In the genomic region with DNA sequence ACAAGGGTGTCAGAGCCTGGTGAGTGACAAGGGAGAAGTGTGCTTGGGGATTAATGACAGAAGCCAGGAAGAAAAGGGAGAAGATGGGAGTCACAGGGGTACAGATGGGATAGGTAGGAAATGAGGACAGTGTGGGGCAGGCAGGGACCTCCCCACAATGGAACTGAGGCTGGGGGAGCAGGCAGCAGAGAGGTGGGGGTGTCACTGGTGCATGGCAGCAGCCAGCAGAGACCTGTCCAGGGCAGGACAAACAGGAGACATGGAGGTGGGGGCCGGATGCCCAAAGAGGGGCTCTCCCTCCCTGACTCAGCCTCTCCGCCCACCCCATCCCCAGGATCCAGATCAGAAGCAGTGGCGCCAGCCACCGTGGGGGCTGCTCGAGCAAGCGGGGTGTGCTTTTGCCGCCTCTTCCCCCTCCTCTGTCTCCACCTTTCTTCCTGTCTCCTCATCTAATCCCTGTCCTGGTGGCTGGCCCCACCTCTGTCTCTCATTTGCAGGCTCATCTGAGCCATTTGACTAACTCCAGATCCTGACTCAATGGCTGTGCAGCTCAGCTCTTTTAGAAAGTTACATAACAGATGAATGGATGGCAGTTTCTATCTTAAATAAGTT, we compare ENCODE assay signal across 8 mouse cellular contexts. TPM values are rescaled to one million over a fixed set of nuclear protein-coding genes. Genes with fewer than 3 reads are reported as not detected.
DNase-seq lines count a peak whose midpoint lies in the region; ATAC-seq and TF ChIP-seq lines count a peak whose summit lies in the region.

No protein-coding gene starts in this region.

- H3K9ac ChIP-seq in heart, embryonic 15.5 days: peak overlapping the region; percentile 25
- H3K9ac ChIP-seq in limb, embryonic 15.5 days: no peak overlapping the region
- no peak overlapping the region for H3K9ac ChIP-seq in stomach, embryonic 14.5 days (replicated peaks; ENCODE audit: low read depth, low read length)

- H3K4me1 ChIP-seq in lung, adult 2 months (ENCODE audit: control insufficient read depth, insufficient read depth, low read length): peaks cover 29% of the 10 kb centered on the region
- H3K4me1 ChIP-seq in heart, embryonic 15.5 days (replicated peaks): peaks cover 54% of the 10 kb centered on the region
- H3K4me1 ChIP-seq in limb, embryonic 15.5 days: peaks cover 47% of the 10 kb centered on the region
- peaks cover 43% of the 10 kb centered on the region; the same call in 1 of the 2 replicates for H3K4me1 ChIP-seq in stomach, embryonic 14.5 days (ENCODE audit: control insufficient read depth, insufficient read depth, low read length)

- peaks cover 33% of the 10 kb centered on the region; the same call in 1 of the 2 replicates for H3K36me3 ChIP-seq in heart, embryonic 15.5 days
- peaks cover 36% of the 10 kb centered on the region for H3K36me3 ChIP-seq in limb, embryonic 15.5 days
- H3K36me3 ChIP-seq in stomach, embryonic 14.5 days (ENCODE audit: control insufficient read depth, insufficient read depth, low read length): peaks cover 30% of the 10 kb centered on the region

- peak; percentile 12; the same call in 1 of the 2 replicates for TF ChIP-seq POLR2A in lung, adult 2 months (IDR thresholded peaks at IDR 0.05; ENCODE audit: borderline replicate concordance, extremely low read depth, low read depth, low read length)

- 0 out of 2 replicates have a peak, but pooled peaks have one; percentile 9 for ATAC-seq in heart, embryonic 15.5 days (replicated peaks; ENCODE audit: insufficient number of reproducible peaks, insufficient read depth, low FRiP score, low read depth)
- no peak for ATAC-seq in limb, embryonic 15.5 days (ENCODE audit: insufficient number of reproducible peaks, low FRiP score, low TSS enrichment, low read depth)
- no peak; the same call in 1 of the 2 replicates for ATAC-seq in stomach, embryonic 14.5 days (ENCODE audit: insufficient number of reproducible peaks, insufficient read depth, low FRiP score, low read depth)

- peak overlapping the region; percentile 51 for H3K4me2 ChIP-seq in heart, embryonic 15.5 days
- peak overlapping the region; percentile 10; the same call in 1 of the 2 replicates for H3K4me2 ChIP-seq in limb, embryonic 15.5 days
- no peak overlapping the region for H3K4me2 ChIP-seq in stomach, embryonic 14.5 days (replicated peaks; ENCODE audit: low read depth, low read length)

- peak overlapping the region; percentile 69 for H3K27ac ChIP-seq in heart, embryonic 15.5 days
- H3K27ac ChIP-seq in limb, embryonic 15.5 days: 0 out of 2 replicates have a peak overlapping the region, but pooled peaks have one; percentile 22
- H3K27ac ChIP-seq in stomach, embryonic 14.5 days (ENCODE audit: low read length): peak overlapping the region; percentile 33; the same call in 1 of the 2 replicates

- TF ChIP-seq CTCF in lung, adult 2 months (IDR thresholded peaks at IDR 0.05; ENCODE audit: insufficient read depth, low read length): no peak

- H3K4me3 ChIP-seq in lung, adult 2 months (replicated peaks; ENCODE audit: extremely low read depth, low read depth, low read length): no peak overlapping the region
- no peak overlapping the region for H3K4me3 ChIP-seq in heart, embryonic 15.5 days
- H3K4me3 ChIP-seq in limb, embryonic 15.5 days: no peak overlapping the region
- H3K4me3 ChIP-seq in stomach, embryonic 14.5 days (ENCODE audit: low read depth, low read length): no peak overlapping the region

- no peak for DNase-seq in lung, adult 2 months
- no peak for DNase-seq in lung, postnatal 36 days
- peak; percentile 77 for DNase-seq in brain, adult 2 months (ENCODE audit: low read depth, low spot score)
- DNase-seq in urinary bladder, postnatal 25 days (ENCODE audit: low spot score): no peak
- no peak for DNase-seq in retina, embryonic 14.5 days (ENCODE audit: low spot score)

- H3K9me3 ChIP-seq in heart, embryonic 15.5 days (replicated peaks): no peaks in the 10 kb centered on the region
- H3K9me3 ChIP-seq in limb, embryonic 15.5 days: no peaks in the 10 kb centered on the region
- H3K9me3 ChIP-seq in stomach, embryonic 14.5 days (ENCODE audit: control insufficient read depth, low read depth, low read length): no peaks in the 10 kb centered on the region

- no peaks in the 10 kb centered on the region for H3K27me3 ChIP-seq in heart, embryonic 15.5 days
- no peaks in the 10 kb centered on the region for H3K27me3 ChIP-seq in limb, embryonic 15.5 days
- no peaks in the 10 kb centered on the region for H3K27me3 ChIP-seq in stomach, embryonic 14.5 days (ENCODE audit: control insufficient read depth, insufficient read depth, low read length)

- WGBS in lung, adult 2 months: 8% methylated on average over 7 of the region's 7 CpGs
- 5% methylated on average over 7 of the region's 7 CpGs for WGBS in heart, embryonic 15.5 days
- WGBS in limb, embryonic 15.5 days: 4% methylated on average over 7 of the region's 7 CpGs
- 8% methylated on average over 7 of the region's 7 CpGs for WGBS in stomach, embryonic 14.5 days

RNA-seq across cellular contexts. Expression of gene Ccdc97, which starts 8.3 kb away (rescaled TPM):
- 60.0 and 69.2 TPM in 2 replicates for polyA plus RNA-seq in lung, adult 2 months (2012; rRNA removed)
- polyA plus RNA-seq in heart, embryonic 15.5 days (2015; fragmentation: Nextera tagmentation; extraction: Ambion mirVana): 17.6 and 23.5 TPM in 2 replicates
- 23.1 and 23.4 TPM in 2 replicates for polyA plus RNA-seq in limb, embryonic 15.5 days (2015; fragmentation: Nextera tagmentation; extraction: Ambion mirVana)
- 29.4 and 30.8 TPM in 2 replicates for polyA plus RNA-seq in stomach, embryonic 14.5 days (2014; fragmentation: Nextera tagmentation; extraction: Ambion mirVana)

RNA-seq across cellular contexts. Expression of gene Tgfb1, which starts 23.8 kb away (rescaled TPM):
- polyA plus RNA-seq in lung, adult 2 months (2012; rRNA removed): 68.3 and 71.1 TPM in 2 replicates
- 3.2 and 4.6 TPM in 2 replicates for polyA plus RNA-seq in heart, embryonic 15.5 days (2015; fragmentation: Nextera tagmentation; extraction: Ambion mirVana)
- polyA plus RNA-seq in limb, embryonic 15.5 days (2015; fragmentation: Nextera tagmentation; extraction: Ambion mirVana): 2.8 and 3.8 TPM in 2 replicates
- polyA plus RNA-seq in stomach, embryonic 14.5 days (2014; fragmentation: Nextera tagmentation; extraction: Ambion mirVana): 3.6 and 3.7 TPM in 2 replicates

RNA-seq across cellular contexts. Expression of gene B9d2, which starts 30.0 kb away (rescaled TPM):
- 51.7 and 53.4 TPM in 2 replicates for polyA plus RNA-seq in lung, adult 2 months (2012; rRNA removed)
- polyA plus RNA-seq in heart, embryonic 15.5 days (2015; fragmentation: Nextera tagmentation; extraction: Ambion mirVana): 24.5 and 30.9 TPM in 2 replicates
- 24.9 and 29.1 TPM in 2 replicates for polyA plus RNA-seq in limb, embryonic 15.5 days (2015; fragmentation: Nextera tagmentation; extraction: Ambion mirVana)
- 29.7 and 31.5 TPM in 2 replicates for polyA plus RNA-seq in stomach, embryonic 14.5 days (2014; fragmentation: Nextera tagmentation; extraction: Ambion mirVana)

RNA-seq across cellular contexts. Expression of gene Tmem91, which starts 35.7 kb away (rescaled TPM):
- polyA plus RNA-seq in lung, adult 2 months (2012; rRNA removed): 0.37 and 0.86 TPM in 2 replicates
- polyA plus RNA-seq in heart, embryonic 15.5 days (2015; fragmentation: Nextera tagmentation; extraction: Ambion mirVana): 1.8 and 2.2 TPM in 2 replicates
- polyA plus RNA-seq in limb, embryonic 15.5 days (2015; fragmentation: Nextera tagmentation; extraction: Ambion mirVana): 3.0 TPM in 2 replicates
- polyA plus RNA-seq in stomach, embryonic 14.5 days (2014; fragmentation: Nextera tagmentation; extraction: Ambion mirVana): 4.2 and 5.9 TPM in 2 replicates

RNA-seq across cellular contexts. Expression of gene Hnrnpul1, which starts 43.9 kb away (rescaled TPM):
- 43.8 and 49.9 TPM in 2 replicates for polyA plus RNA-seq in lung, adult 2 months (2012; rRNA removed)
- polyA plus RNA-seq in heart, embryonic 15.5 days (2015; fragmentation: Nextera tagmentation; extraction: Ambion mirVana): 35.4 and 39.9 TPM in 2 replicates
- 46.3 and 53.7 TPM in 2 replicates for polyA plus RNA-seq in limb, embryonic 15.5 days (2015; fragmentation: Nextera tagmentation; extraction: Ambion mirVana)
- polyA plus RNA-seq in stomach, embryonic 14.5 days (2014; fragmentation: Nextera tagmentation; extraction: Ambion mirVana): 77.2 and 77.8 TPM in 2 replicates

Comparison
In these comparisons a context has a peak if more than half of its experiments do, and no peak if none do; other contexts are left out.
1. RNA of gene Tgfb1, which starts 23.8 kb away (polyA plus RNA-seq): 68.3 to 71.1 TPM in lung, adult 2 months; 2.8 to 3.8 TPM in limb, embryonic 15.5 days, 3.6 to 3.7 TPM in stomach, embryonic 14.5 days and 3.2 to 4.6 TPM in heart, embryonic 15.5 days; every median in the first group is over 10 times any median in the second.
2. Peak in every context shown above with its lines, with median percentiles within 50 percentile points of each other: H3K27ac ChIP-seq.